Mouse (Mus musculus): ENCODE data around the gene Chka.

DNA sequence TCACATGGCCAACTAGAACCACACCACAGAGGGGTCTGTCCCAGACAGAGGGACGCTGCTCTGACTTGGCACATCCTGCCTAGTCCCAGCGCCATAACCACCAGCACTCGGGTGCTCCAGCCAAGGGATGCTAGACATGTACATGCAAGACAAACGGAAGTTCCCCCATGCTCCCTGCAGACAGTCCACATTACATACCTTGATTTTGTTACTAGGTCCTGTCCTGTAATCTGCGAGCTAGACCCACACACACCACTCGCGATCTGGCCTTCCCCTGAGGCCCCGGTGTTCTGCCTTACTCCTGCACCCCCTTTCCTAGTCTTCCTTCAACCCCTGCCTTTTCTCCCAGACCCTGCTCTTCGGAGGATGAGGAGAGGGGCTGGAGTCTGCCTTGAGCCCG, 54.8 kb downstream of the Chka start:
- no peak for TF ChIP-seq CTCF (IDR thresholded peaks at IDR 0.05; ENCODE audit: insufficient read depth, low read length)
- no peak for TF ChIP-seq POLR2A (IDR thresholded peaks at IDR 0.05; ENCODE audit: borderline replicate concordance, extremely low read depth, low read depth, low read length)

Measured in lung, adult 2 months (tissue).